Mouse (Mus musculus) left cerebral cortex, adult 11 months (tissue): Measurements from ENCODE around the gene Tmcc1.
"Not testable (repeated sequence)": the region's sequence is repeated elsewhere in the genome, so short reads cannot be mapped to it uniquely, and the experiment has no call there.

Experiments used
- DNase-seq: peaks from one replicate; pipeline ENCODE4 v3.0.0; 2022; ENCODE audit warnings: low spot score

Gene Tmcc1

GRCm38 (mm10) chr6:116077608-116078007 lies 115.7 kb downstream of the Tmcc1 start:
- DNase-seq: no peak

GRCm38 (mm10) chr6:116074892-116075291 lies 118.4 kb downstream of the Tmcc1 start:
- no peak for DNase-seq

- no peak for DNase-seq
These were observed 119.7 kb downstream of the Tmcc1 start for GRCm38 (mm10) chr6:116073610-116074009.

GRCm38 (mm10) chr6:116072746-116073261 lies 120.5 kb downstream of the Tmcc1 start:
- DNase-seq: no peak

GRCm38 (mm10) chr6:116072221-116072745 lies 121.0 kb downstream of the Tmcc1 start:
- DNase-seq: no peak

- DNase-seq: no peak
These were observed 121.5 kb downstream of the Tmcc1 start for GRCm38 (mm10) chr6:116071781-116072180.

GRCm38 (mm10) chr6:116070558-116070957 lies 122.7 kb downstream of the Tmcc1 start:
- no peak for DNase-seq

GRCm38 (mm10) chr6:116063516-116063915 lies 129.8 kb downstream of the Tmcc1 start:
- DNase-seq: no peak

GRCm38 (mm10) chr6:116059542-116059941 lies 133.7 kb downstream of the Tmcc1 start:
- DNase-seq: not testable (repeated sequence)

GRCm38 (mm10) chr6:116058541-116059300 lies 134.6 kb downstream of the Tmcc1 start:
- no peak for DNase-seq

- DNase-seq: peak; percentile 45
These were observed 136.5 kb downstream of the Tmcc1 start for GRCm38 (mm10) chr6:116056676-116057264.

- DNase-seq: no peak
These were observed 137.5 kb downstream of the Tmcc1 start for GRCm38 (mm10) chr6:116055766-116056165.

GRCm38 (mm10) chr6:116055001-116055471 lies 138.2 kb downstream of the Tmcc1 start:
- DNase-seq: peak; percentile 74

- DNase-seq: no peak
These were observed 145.4 kb downstream of the Tmcc1 start for GRCm38 (mm10) chr6:116047896-116048295.

GRCm38 (mm10) chr6:116047366-116047765 lies 145.9 kb downstream of the Tmcc1 start:
- DNase-seq: no peak

- DNase-seq: no peak
These were observed 149.2 kb downstream of the Tmcc1 start for GRCm38 (mm10) chr6:116044039-116044438.

- DNase-seq: no peak
These were observed 155.1 kb downstream of the Tmcc1 start for GRCm38 (mm10) chr6:116038222-116038621.

- no peak for DNase-seq
These were observed 155.9 kb downstream of the Tmcc1 start for GRCm38 (mm10) chr6:116037281-116037831.

GRCm38 (mm10) chr6:116036555-116036954 lies 156.7 kb downstream of the Tmcc1 start:
- no peak for DNase-seq

GRCm38 (mm10) chr6:116031052-116031451 lies 162.2 kb downstream of the Tmcc1 start:
- DNase-seq: no peak

- DNase-seq: no peak
These were observed 168.6 kb downstream of the Tmcc1 start for GRCm38 (mm10) chr6:116024666-116025065.

GRCm38 (mm10) chr6:116021961-116022485 lies 171.3 kb downstream of the Tmcc1 start:
- DNase-seq: no peak
